Mouse (Mus musculus): ENCODE measurements around the gene Mcu.

GRCm38 (mm10) chr10:59459767-59460166 is 156.7 kb downstream of the Mcu start:
- TF ChIP-seq CTCF (IDR thresholded peaks at IDR 0.05; ENCODE audit: control insufficient read depth, insufficient read depth, insufficient replicate concordance, low read depth, low read length) (no peak), POLR2A (IDR thresholded peaks at IDR 0.05; ENCODE audit: control insufficient read depth, low read depth, low read length) (no peak)

All from testis, adult 2 months (tissue).